Comparison of ENCODE assay signal across 12 mouse cellular contexts in the genomic region with DNA sequence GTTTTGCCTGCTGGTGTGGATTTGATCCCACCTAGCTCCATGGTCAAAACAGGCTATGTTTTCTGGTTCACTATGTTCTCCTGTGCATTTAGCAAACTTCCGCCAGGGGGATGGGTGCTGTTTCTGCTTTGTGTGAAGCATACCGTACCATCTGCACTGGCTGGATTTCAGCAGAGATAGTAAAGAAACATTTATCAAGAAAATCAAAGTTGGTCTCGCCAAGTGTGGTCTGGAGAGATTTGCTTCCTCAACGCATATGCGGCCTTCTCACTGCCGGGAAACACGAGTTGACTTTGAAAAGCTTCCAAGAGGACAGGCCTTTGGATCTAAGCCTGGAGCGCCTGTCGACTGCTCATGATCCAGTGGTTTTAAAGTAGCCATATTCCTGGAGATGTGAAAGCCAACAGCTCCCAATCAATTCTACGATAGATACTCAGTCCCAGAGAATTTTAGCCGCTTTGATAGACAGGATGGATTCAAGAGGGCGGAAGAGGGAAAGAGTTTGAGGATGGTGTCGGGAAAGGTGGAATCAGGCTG.
DNase-seq lines count a peak whose midpoint lies in the region; ATAC-seq and TF ChIP-seq lines count a peak whose summit lies in the region.
"Had no signal": no experiment of that assay in that cellular context is flagged by ENCODE, and none has a peak within 500 bp of the region (broad histone marks: within the 10 kb centered on the region; RNA-seq: fewer than 3 reads in every experiment).

No protein-coding gene starts in this region.

- H3K36me3 ChIP-seq in kidney, postnatal 0 days (ENCODE audit: insufficient read depth, low read length), result no peaks in the 10 kb centered on the region
- H3K36me3 ChIP-seq in kidney, embryonic 15.5 days, result no peaks in the 10 kb centered on the region
- no peaks in the 10 kb centered on the region for H3K36me3 ChIP-seq in midbrain, embryonic 11.5 days (ENCODE audit: control insufficient read depth, insufficient read depth, low read length)
- no peaks in the 10 kb centered on the region for H3K36me3 ChIP-seq in midbrain, embryonic 14.5 days (ENCODE audit: control insufficient read depth, insufficient read depth, low read length)
- H3K36me3 ChIP-seq in stomach, postnatal 0 days (ENCODE audit: control insufficient read depth, insufficient read depth, low read length), result no peaks in the 10 kb centered on the region
- H3K36me3 ChIP-seq: G1E had no signal

- peak; percentile 30 for DNase-seq in adrenal gland, postnatal 10 days
- no peak for DNase-seq in adrenal gland, adult 8-10 months
- DNase-seq in kidney, postnatal 0 days (ENCODE audit: low spot score), result peak; percentile 5
- peak; percentile 74 for DNase-seq in midbrain, embryonic 11.5 days (ENCODE audit: low spot score, missing footprints)
- no peak for DNase-seq in midbrain, embryonic 14.5 days
- peak; percentile 13 for DNase-seq in right cerebral cortex, postnatal 25 days
- no peak for DNase-seq in stomach, postnatal 0 days (ENCODE audit: low spot score)
- DNase-seq: gastrocnemius, postnatal 10 days had no signal

- no peak overlapping the region for H3K4me2 ChIP-seq in kidney, postnatal 0 days (ENCODE audit: low read length)
- H3K4me2 ChIP-seq in kidney, embryonic 15.5 days, result no peak overlapping the region
- no peak overlapping the region for H3K4me2 ChIP-seq in midbrain, embryonic 11.5 days
- H3K4me2 ChIP-seq in midbrain, embryonic 14.5 days (ENCODE audit: low read length), result no peak overlapping the region
- H3K4me2 ChIP-seq in stomach, postnatal 0 days (replicated peaks; ENCODE audit: low read depth), result no peak overlapping the region

- TF ChIP-seq CTCF in kidney, postnatal 0 days (IDR thresholded peaks at IDR 0.05; ENCODE audit: low read depth), result no peak
- TF ChIP-seq CTCF in stomach, postnatal 0 days (IDR thresholded peaks at IDR 0.05; ENCODE audit: low read depth), result no peak; the same call in 1 of the 2 replicates

- no peak overlapping the region for H3K9ac ChIP-seq in kidney, postnatal 0 days (ENCODE audit: low read depth, low read length)
- no peak overlapping the region for H3K9ac ChIP-seq in kidney, embryonic 15.5 days
- H3K9ac ChIP-seq in midbrain, embryonic 11.5 days (ENCODE audit: low read length), result no peak overlapping the region
- H3K9ac ChIP-seq in midbrain, embryonic 14.5 days (replicated peaks; ENCODE audit: low read length), result no peak overlapping the region
- H3K9ac ChIP-seq in stomach, postnatal 0 days (ENCODE audit: low read length), result no peak overlapping the region

- no peak for ATAC-seq in kidney, postnatal 0 days (replicated peaks; ENCODE audit: low FRiP score, low read depth)
- no peak for ATAC-seq in kidney, embryonic 15.5 days (replicated peaks; ENCODE audit: low FRiP score)
- ATAC-seq in midbrain, embryonic 11.5 days (ENCODE audit: low FRiP score), result no peak
- ATAC-seq in midbrain, embryonic 14.5 days (ENCODE audit: low FRiP score, low TSS enrichment), result no peak
- no peak for ATAC-seq in stomach, postnatal 0 days (ENCODE audit: low FRiP score, low TSS enrichment)
- ATAC-seq: intestine, postnatal 0 days had no signal

- no peaks in the 10 kb centered on the region for H3K9me3 ChIP-seq in kidney, postnatal 0 days (replicated peaks; ENCODE audit: low read length)
- no peaks in the 10 kb centered on the region for H3K9me3 ChIP-seq in kidney, embryonic 15.5 days (replicated peaks)
- H3K9me3 ChIP-seq in midbrain, embryonic 11.5 days (ENCODE audit: control insufficient read depth, low read length), result no peaks in the 10 kb centered on the region
- H3K9me3 ChIP-seq in midbrain, embryonic 14.5 days (ENCODE audit: control insufficient read depth, low read length), result no peaks in the 10 kb centered on the region
- no peaks in the 10 kb centered on the region for H3K9me3 ChIP-seq in stomach, postnatal 0 days (ENCODE audit: control insufficient read depth, low read length)

- TF ChIP-seq EP300 in stomach, postnatal 0 days (optimal IDR thresholded peaks at IDR 0.05), result no peak

- no peak overlapping the region for H3K27ac ChIP-seq in kidney, postnatal 0 days
- H3K27ac ChIP-seq in kidney, embryonic 15.5 days, result no peak overlapping the region
- H3K27ac ChIP-seq in midbrain, embryonic 11.5 days (ENCODE audit: low read depth, low read length), result no peak overlapping the region
- H3K27ac ChIP-seq in midbrain, embryonic 14.5 days (replicated peaks; ENCODE audit: low read depth, low read length), result no peak overlapping the region
- no peak overlapping the region for H3K27ac ChIP-seq in stomach, postnatal 0 days (replicated peaks)

- 66% methylated on average over 13 of the region's 13 CpGs for WGBS in kidney, postnatal 0 days
- WGBS in kidney, embryonic 15.5 days, result 77% methylated on average over 13 of the region's 13 CpGs
- 93% methylated on average over 13 of the region's 13 CpGs for WGBS in midbrain, embryonic 11.5 days
- WGBS in midbrain, embryonic 14.5 days, result 92% methylated on average over 13 of the region's 13 CpGs
- WGBS in stomach, postnatal 0 days, result 61% methylated on average over 13 of the region's 13 CpGs

- no peaks in the 10 kb centered on the region for H3K27me3 ChIP-seq in kidney, postnatal 0 days (ENCODE audit: insufficient read depth, low read length)
- no peaks in the 10 kb centered on the region for H3K27me3 ChIP-seq in kidney, embryonic 15.5 days
- H3K27me3 ChIP-seq in midbrain, embryonic 11.5 days (ENCODE audit: control insufficient read depth, insufficient read depth, low read length), result no peaks in the 10 kb centered on the region
- H3K27me3 ChIP-seq in midbrain, embryonic 14.5 days (ENCODE audit: control insufficient read depth, insufficient read depth, low read length), result no peaks in the 10 kb centered on the region
- H3K27me3 ChIP-seq in stomach, postnatal 0 days (ENCODE audit: control insufficient read depth, insufficient read depth, low read length), result no peaks in the 10 kb centered on the region

- H3K4me1 ChIP-seq in kidney, postnatal 0 days (replicated peaks; ENCODE audit: insufficient read depth, low read length), result no peaks in the 10 kb centered on the region
- H3K4me1 ChIP-seq in kidney, embryonic 15.5 days, result no peaks in the 10 kb centered on the region
- no peaks in the 10 kb centered on the region for H3K4me1 ChIP-seq in midbrain, embryonic 11.5 days (ENCODE audit: control insufficient read depth, insufficient read depth, low read length)
- H3K4me1 ChIP-seq in midbrain, embryonic 14.5 days (ENCODE audit: control insufficient read depth, insufficient read depth, low read length), result no peaks in the 10 kb centered on the region
- H3K4me1 ChIP-seq in stomach, postnatal 0 days (replicated peaks; ENCODE audit: control insufficient read depth, insufficient read depth), result no peaks in the 10 kb centered on the region

- H3K4me3 ChIP-seq in kidney, postnatal 0 days (replicated peaks; ENCODE audit: low read depth, low read length), result no peak overlapping the region
- no peak overlapping the region for H3K4me3 ChIP-seq in kidney, embryonic 15.5 days (replicated peaks)
- no peak overlapping the region for H3K4me3 ChIP-seq in midbrain, embryonic 11.5 days (ENCODE audit: low read depth, low read length)
- no peak overlapping the region for H3K4me3 ChIP-seq in midbrain, embryonic 14.5 days (replicated peaks; ENCODE audit: low read depth, low read length)
- H3K4me3 ChIP-seq in stomach, postnatal 0 days (ENCODE audit: low read depth, low read length), result no peak overlapping the region
- H3K4me3 ChIP-seq: myocyte had no signal

Comparison
In these comparisons a context has a peak if more than half of its experiments do, and no peak if none do; other contexts are left out.
1. DNase-seq: peak in adrenal gland, postnatal 10 days (single experiment), kidney, postnatal 0 days (single experiment), midbrain, embryonic 11.5 days (single experiment) and right cerebral cortex, postnatal 25 days (single experiment); none in adrenal gland, adult 8-10 months (single experiment), midbrain, embryonic 14.5 days (single experiment) and stomach, postnatal 0 days (single experiment).